In genomic region chrX:13236100-13236568, GRCm38 (mm10) we compare ENCODE assay signal across 8 mouse cellular contexts. TPM values are rescaled to one million over a fixed set of nuclear protein-coding genes. Genes with fewer than 3 reads are reported as not detected.
DNase-seq lines count a peak whose midpoint lies in the region; ATAC-seq and TF ChIP-seq lines count a peak whose summit lies in the region.

No protein-coding gene starts in this region.

- intact Hi-C loops in heart, postnatal 14 days (cut with DNase I), result no loop called here

- no peak for TF ChIP-seq CTCF in kidney, postnatal 0 days (IDR thresholded peaks at IDR 0.05; ENCODE audit: low read depth)

- H3K4me2 ChIP-seq in forebrain, embryonic 12.5 days, result no peak overlapping the region
- no peak overlapping the region for H3K4me2 ChIP-seq in kidney, postnatal 0 days (ENCODE audit: low read length)
- H3K4me2 ChIP-seq in midbrain, embryonic 12.5 days (replicated peaks), result no peak overlapping the region

- H3K27ac ChIP-seq in forebrain, embryonic 12.5 days, result peak overlapping the region; percentile 66
- H3K27ac ChIP-seq in kidney, postnatal 0 days, result peak overlapping the region; percentile 50; the same call in 1 of the 2 replicates
- H3K27ac ChIP-seq in midbrain, embryonic 12.5 days (replicated peaks), result peak overlapping the region; percentile 63

- peaks cover 26% of the 10 kb centered on the region for H3K27me3 ChIP-seq in forebrain, embryonic 12.5 days
- no peaks in the 10 kb centered on the region for H3K27me3 ChIP-seq in kidney, postnatal 0 days (ENCODE audit: insufficient read depth, low read length)
- H3K27me3 ChIP-seq in midbrain, embryonic 12.5 days, result peaks cover 24% of the 10 kb centered on the region

- H3K36me3 ChIP-seq in forebrain, embryonic 12.5 days (replicated peaks), result no peaks in the 10 kb centered on the region
- H3K36me3 ChIP-seq in kidney, postnatal 0 days (ENCODE audit: insufficient read depth, low read length), result no peaks in the 10 kb centered on the region
- no peaks in the 10 kb centered on the region for H3K36me3 ChIP-seq in midbrain, embryonic 12.5 days

- peak; percentile 37 for DNase-seq in kidney, postnatal 0 days (ENCODE audit: low spot score)
- no peak for DNase-seq in gastrocnemius, postnatal 25 days
- no peak for DNase-seq in heart, postnatal 14 days
- DNase-seq in ovary, postnatal 10 days (ENCODE audit: low spot score), result no peak
- no peak for DNase-seq in spleen, adult 12 weeks (ENCODE audit: low spot score)

- peaks cover 22% of the 10 kb centered on the region for H3K4me1 ChIP-seq in forebrain, embryonic 12.5 days
- H3K4me1 ChIP-seq in kidney, postnatal 0 days (replicated peaks; ENCODE audit: insufficient read depth, low read length), result no peaks in the 10 kb centered on the region
- H3K4me1 ChIP-seq in midbrain, embryonic 12.5 days, result peaks cover 14% of the 10 kb centered on the region

- no peaks in the 10 kb centered on the region for H3K9me3 ChIP-seq in forebrain, embryonic 12.5 days
- no peaks in the 10 kb centered on the region for H3K9me3 ChIP-seq in kidney, postnatal 0 days (replicated peaks; ENCODE audit: low read length)
- no peaks in the 10 kb centered on the region for H3K9me3 ChIP-seq in midbrain, embryonic 12.5 days

- ATAC-seq in common myeloid progenitor, adult 5-6 weeks (replicated peaks; ENCODE audit: low read depth, poor library complexity, severe bottlenecking), result peak; percentile 53
- peak; percentile 52; the same call in 1 of the 2 replicates for ATAC-seq in forebrain, embryonic 12.5 days (ENCODE audit: low FRiP score)
- peak; percentile 84 for ATAC-seq in kidney, postnatal 0 days (replicated peaks; ENCODE audit: low FRiP score, low read depth)
- peak; percentile 39 for ATAC-seq in midbrain, embryonic 12.5 days (ENCODE audit: low FRiP score, low read depth)

- 27% methylated on average over 2 of the region's 2 CpGs for WGBS in forebrain, embryonic 12.5 days
- WGBS in kidney, postnatal 0 days, result 45% methylated on average over 2 of the region's 2 CpGs
- 57% methylated on average over 2 of the region's 2 CpGs for WGBS in midbrain, embryonic 12.5 days

- no peak overlapping the region for H3K4me3 ChIP-seq in forebrain, embryonic 12.5 days (replicated peaks)
- H3K4me3 ChIP-seq in kidney, postnatal 0 days (replicated peaks; ENCODE audit: low read depth, low read length), result no peak overlapping the region
- no peak overlapping the region for H3K4me3 ChIP-seq in midbrain, embryonic 12.5 days

- H3K9ac ChIP-seq in forebrain, embryonic 12.5 days, result no peak overlapping the region
- H3K9ac ChIP-seq in kidney, postnatal 0 days (ENCODE audit: low read depth, low read length), result no peak overlapping the region
- no peak overlapping the region for H3K9ac ChIP-seq in midbrain, embryonic 12.5 days (replicated peaks)

RNA-seq across cellular contexts. Expression of gene Ddx3x, which starts 44.6 kb away (rescaled TPM):
- total RNA-seq in common myeloid progenitor, adult 5-6 weeks (2017), result 557 and 585 TPM in 2 replicates
- 185 and 189 TPM in 2 replicates for polyA plus RNA-seq in forebrain, embryonic 12.5 days (2016; fragmentation: Nextera tagmentation; extraction: Ambion mirVana)
- 102 and 104 TPM in 2 replicates for polyA plus RNA-seq in kidney, postnatal 0 days (2015; fragmentation: Nextera tagmentation; extraction: Ambion mirVana)
- polyA plus RNA-seq in midbrain, embryonic 12.5 days (2016; fragmentation: Nextera tagmentation; extraction: Ambion mirVana), result 175 and 179 TPM in 2 replicates
- 100 to 1,000 TPM in 1 of 2 experiments, 10 to 100 TPM in 1; 87.2 to 130 TPM for total RNA-seq in gastrocnemius, postnatal 25 days (2021)
- 100 to 1,000 TPM; 131 to 194 TPM for total RNA-seq in heart, postnatal 14 days (2021)
